Mouse (Mus musculus) embryonic facial prominence, embryonic 11.5 days (tissue): ENCODE measurements around the gene AW549877. TPM values are rescaled to one million over a fixed set of nuclear protein-coding genes. Genes with fewer than 3 reads are reported as not detected.

ENCODE experiments used
- ATAC-seq: fragments of 200-750 bp; cut with Nextera tagmentation; replicated peaks from 2 replicates; pipeline ENCODE4 v1.8.0; 2017; ENCODE audit warnings: low read depth; ENCODE audit not compliant: insufficient number of reproducible peaks, low FRiP score, low TSS enrichment
- DNase-seq: peaks from one replicate; pipeline ENCODE4 v3.0.0-alpha.2; 2015; ENCODE audit warnings: low spot score
- H3K27ac ChIP-seq: fragments of 300-500 bp; sonication (generic); replicated peaks from 2 replicates; pipeline ENCODE4 v1.5.1; 2014; ENCODE audit warnings: mild to moderate bottlenecking, low read depth, low read length, control low read depth
- H3K27me3 ChIP-seq: fragments of 300-500 bp; sonication (generic); 2 replicates; pipeline ENCODE4 v1.6.1; 2014; ENCODE audit warnings: mild to moderate bottlenecking, low read length, moderate library complexity, mixed read lengths; ENCODE audit not compliant: control insufficient read depth, insufficient read depth
- H3K36me3 ChIP-seq: fragments of 300-500 bp; sonication (generic); replicated peaks from 2 replicates; pipeline ENCODE4 v1.6.1; 2014; ENCODE audit warnings: low read depth, mild to moderate bottlenecking, low read length, moderate library complexity, mixed read lengths; ENCODE audit not compliant: control insufficient read depth, insufficient read depth
- H3K4me1 ChIP-seq: fragments of 300-500 bp; sonication (generic); 2 replicates; pipeline ENCODE4 v1.6.1; 2014; ENCODE audit warnings: low read length, mixed read lengths; ENCODE audit not compliant: control insufficient read depth, insufficient read depth
- H3K4me2 ChIP-seq: fragments of 300-500 bp; sonication (generic); 2 replicates; pipeline ENCODE4 v1.6.1; 2014; ENCODE audit warnings: low read depth, mild to moderate bottlenecking, control low read depth, low read length, moderate library complexity
- H3K4me3 ChIP-seq: fragments of 300-500 bp; sonication (generic); 2 replicates; pipeline ENCODE4 v1.5.1; 2014; ENCODE audit warnings: low read depth, low read length, control low read depth
- H3K9ac ChIP-seq: fragments of 300-500 bp; sonication (generic); replicated peaks from 2 replicates; pipeline ENCODE4 v1.6.1; 2014; ENCODE audit warnings: mild to moderate bottlenecking, control low read depth, low read length
- H3K9me3 ChIP-seq: fragments of 300-500 bp; sonication (generic); replicated peaks from 2 replicates; pipeline ENCODE4 v1.6.1; 2016; ENCODE audit warnings: mild to moderate bottlenecking, low read length, inconsistent platforms, mixed read lengths; ENCODE audit not compliant: control insufficient read depth
- WGBS: fragments of 180-500 bp; shearing (Covaris S2); extraction: QIAGEN DNeasy Blood & Tissue Kit; methylation state at CpG from one replicate; pipeline ENCODE4 v1.1.7; 2014; 5-methylcytosine and 5-hydroxymethylcytosine counted together
- polyA plus RNA-seq: library from polyadenylated mRNA; unstranded; fragments of >200 nt; fragmentation: Nextera tagmentation; extraction: Ambion mirVana; gene quantifications from 2 replicates; pipeline ENCODE4 v1.2.1, GENCODE M21; 2014

The AW549877 gene
- polyA plus RNA-seq, 1 experiment from 2014 or later, result 54.6 TPM

DNA sequence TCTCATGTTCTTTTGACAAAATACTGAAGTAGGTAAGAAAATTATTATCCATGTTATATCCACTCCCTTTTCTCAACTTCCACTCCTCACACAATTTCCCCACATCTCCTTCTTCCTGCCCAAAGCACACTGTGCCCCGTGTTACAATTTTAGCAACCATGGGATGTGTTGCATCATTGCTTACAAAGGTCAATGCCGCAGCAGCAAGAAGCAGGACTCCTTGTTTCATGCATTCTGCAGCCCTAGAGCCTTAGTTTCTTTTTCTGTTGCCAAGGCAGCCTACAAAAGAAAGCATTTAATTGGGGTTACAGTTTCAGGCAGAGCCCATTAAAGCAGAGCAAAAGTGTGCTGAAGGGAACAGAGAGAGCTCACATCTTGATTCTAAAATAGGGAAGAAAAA, 40.6 kb downstream of the AW549877 start:
- H3K9me3 ChIP-seq, result no peaks in the 10 kb centered on the region
- H3K4me2 ChIP-seq, result no peak overlapping the region
- H3K4me3 ChIP-seq, result no peak overlapping the region
- no peak overlapping the region for H3K27ac ChIP-seq
- no peak overlapping the region for H3K9ac ChIP-seq
- WGBS, result 82% methylated on average over 2 of the region's 2 CpGs
- no peaks in the 10 kb centered on the region for H3K36me3 ChIP-seq
- H3K4me1 ChIP-seq, result no peaks in the 10 kb centered on the region
- H3K27me3 ChIP-seq, result no peaks in the 10 kb centered on the region
- no peak for DNase-seq
- ATAC-seq, result no peak

DNA sequence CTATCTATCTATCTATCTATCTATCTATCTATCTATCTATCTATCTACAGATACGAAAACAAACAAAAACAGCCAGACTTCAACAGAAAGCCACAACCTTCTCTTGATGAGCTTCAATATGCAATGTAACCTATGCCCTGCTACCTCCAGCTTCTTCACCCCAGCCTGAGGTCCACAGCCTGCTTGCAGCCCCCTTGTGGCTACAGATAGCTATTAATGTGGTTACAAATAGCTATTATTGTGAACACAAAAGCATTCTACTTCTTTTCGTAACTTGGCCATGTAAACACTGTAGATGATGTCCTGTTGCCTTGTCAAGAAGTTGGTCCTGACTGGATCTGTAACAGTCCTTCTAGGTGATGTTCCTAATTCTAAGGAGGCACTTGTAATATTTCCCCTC, 57.4 kb downstream of the AW549877 start:
- Histone ChIP-seq H3K4me3 (no peak overlapping the region), H3K36me3 (no peaks in the 10 kb centered on the region), H3K27ac (no peak overlapping the region), H3K27me3 (no peaks in the 10 kb centered on the region), H3K9ac (no peak overlapping the region), H3K9me3 (no peaks in the 10 kb centered on the region), H3K4me2 (no peak overlapping the region), H3K4me1 (no peaks in the 10 kb centered on the region)
- DNase-seq (no peak), ATAC-seq (no peak)
- WGBS, result 89% methylated on average over 2 of the region's 2 CpGs

DNA sequence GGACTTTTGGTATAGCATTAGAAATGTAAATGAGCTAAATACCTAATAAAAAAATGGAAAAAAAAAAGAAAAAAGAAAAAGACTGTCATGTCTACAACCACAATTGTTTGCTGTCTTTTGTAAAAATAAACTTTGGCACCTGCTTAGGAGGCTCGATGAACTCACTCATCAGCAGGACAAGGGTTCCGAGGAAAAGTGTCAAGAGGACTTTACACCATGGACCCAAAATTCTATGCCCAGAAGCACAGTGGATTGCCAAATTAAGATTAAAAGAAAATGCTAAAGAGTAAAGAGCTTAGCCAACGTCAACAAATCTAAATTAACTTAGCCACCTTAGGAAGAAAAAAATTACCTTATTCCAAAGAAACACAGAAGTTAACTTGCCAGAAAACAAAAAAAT, 59.5 kb downstream of the AW549877 start:
- Histone ChIP-seq H3K9ac (no peak overlapping the region), H3K4me3 (no peak overlapping the region), H3K27me3 (no peaks in the 10 kb centered on the region), H3K27ac (no peak overlapping the region), H3K4me1 (no peaks in the 10 kb centered on the region), H3K9me3 (no peaks in the 10 kb centered on the region), H3K36me3 (no peaks in the 10 kb centered on the region), H3K4me2 (no peak overlapping the region)
- no peak for ATAC-seq
- DNase-seq, result no peak
- WGBS, result 83% methylated on average over 3 of the region's 3 CpGs

DNA sequence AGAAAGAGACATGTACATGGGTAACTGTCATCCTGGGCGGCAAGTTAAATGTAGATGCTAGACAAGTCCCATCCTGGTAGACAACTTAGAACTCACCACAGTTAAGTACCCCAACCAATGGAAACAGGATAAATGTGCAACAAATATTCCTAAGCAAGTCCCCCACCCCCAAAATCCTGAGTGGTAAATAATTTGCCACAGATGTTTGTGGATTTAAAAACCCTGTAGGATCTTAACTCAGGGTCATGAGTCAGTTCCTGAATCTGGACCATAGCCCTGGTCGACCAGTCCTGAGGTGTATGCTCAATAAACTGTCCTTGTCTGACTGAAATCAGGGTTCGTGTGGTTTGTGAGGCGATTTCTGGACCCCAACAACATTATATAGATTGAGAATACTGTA, 62.1 kb downstream of the AW549877 start:
- DNase-seq, result no peak
- no peak overlapping the region for H3K9ac ChIP-seq
- no peaks in the 10 kb centered on the region for H3K9me3 ChIP-seq
- WGBS, result 82% methylated on average over 4 of the region's 4 CpGs
- H3K4me3 ChIP-seq, result no peak overlapping the region
- no peak overlapping the region for H3K27ac ChIP-seq
- no peaks in the 10 kb centered on the region for H3K4me1 ChIP-seq
- ATAC-seq, result no peak
- H3K27me3 ChIP-seq, result no peaks in the 10 kb centered on the region
- H3K36me3 ChIP-seq, result no peaks in the 10 kb centered on the region
- H3K4me2 ChIP-seq, result no peak overlapping the region

Other genes starting within 250 kb of the AW549877 start
- 5.4 and 6.2 TPM in 2 replicates for gene Fbxo4, start 16.2 kb downstream of the AW549877 start, polyA plus RNA-seq
- gene Oxct1, start 30.6 kb upstream of the AW549877 start, polyA plus RNA-seq, result 191 and 215 TPM in 2 replicates